Mouse (Mus musculus): ENCODE data around the gene Tbc1d2b. TPM values are rescaled to one million over a fixed set of nuclear protein-coding genes. Genes with fewer than 3 reads are reported as not detected.

The Tbc1d2b gene
- polyA plus RNA-seq, 1 experiment = 14.9 TPM

DNA sequence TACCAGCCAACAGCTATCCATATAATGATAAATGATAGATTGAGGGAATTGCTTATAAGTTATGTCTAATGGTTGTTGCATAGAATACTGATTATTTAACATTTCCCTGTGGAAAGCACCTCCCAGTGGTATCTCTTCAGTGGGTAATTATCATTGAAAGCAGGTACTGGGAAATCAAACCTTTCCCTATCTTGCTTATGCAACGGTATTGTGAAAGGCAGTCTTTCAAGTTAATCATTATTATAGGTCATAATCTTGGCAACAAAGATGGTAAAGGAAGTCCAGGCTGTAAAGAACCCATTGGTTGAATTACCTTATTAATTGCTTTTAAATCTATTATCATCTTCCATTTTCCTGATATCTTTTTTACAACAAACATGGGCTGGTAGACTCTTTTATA, 27.0 kb upstream of the Tbc1d2b start:
- no peak overlapping the region for H3K4me3 ChIP-seq (replicated peaks; ENCODE audit: insufficient read depth, low read depth, low read length)
- H3K27ac ChIP-seq (ENCODE audit: insufficient read depth, low read length) = no peak overlapping the region
- H3K4me1 ChIP-seq (ENCODE audit: control insufficient read depth, insufficient read depth, low read length) = no peaks in the 10 kb centered on the region
- WGBS = 88% methylated on average over 1 of the region's 1 CpGs
- TF ChIP-seq POLR2A (IDR thresholded peaks at IDR 0.05; ENCODE audit: borderline replicate concordance, insufficient read depth, low read length) = no peak
- TF ChIP-seq CTCF (IDR thresholded peaks at IDR 0.05; ENCODE audit: borderline replicate concordance, insufficient read depth, low read depth, low read length) = no peak
- no peaks in the 10 kb centered on the region for H3K27me3 ChIP-seq (ENCODE audit: control insufficient read depth, insufficient read depth, low read length)
- no peak for DNase-seq

DNA sequence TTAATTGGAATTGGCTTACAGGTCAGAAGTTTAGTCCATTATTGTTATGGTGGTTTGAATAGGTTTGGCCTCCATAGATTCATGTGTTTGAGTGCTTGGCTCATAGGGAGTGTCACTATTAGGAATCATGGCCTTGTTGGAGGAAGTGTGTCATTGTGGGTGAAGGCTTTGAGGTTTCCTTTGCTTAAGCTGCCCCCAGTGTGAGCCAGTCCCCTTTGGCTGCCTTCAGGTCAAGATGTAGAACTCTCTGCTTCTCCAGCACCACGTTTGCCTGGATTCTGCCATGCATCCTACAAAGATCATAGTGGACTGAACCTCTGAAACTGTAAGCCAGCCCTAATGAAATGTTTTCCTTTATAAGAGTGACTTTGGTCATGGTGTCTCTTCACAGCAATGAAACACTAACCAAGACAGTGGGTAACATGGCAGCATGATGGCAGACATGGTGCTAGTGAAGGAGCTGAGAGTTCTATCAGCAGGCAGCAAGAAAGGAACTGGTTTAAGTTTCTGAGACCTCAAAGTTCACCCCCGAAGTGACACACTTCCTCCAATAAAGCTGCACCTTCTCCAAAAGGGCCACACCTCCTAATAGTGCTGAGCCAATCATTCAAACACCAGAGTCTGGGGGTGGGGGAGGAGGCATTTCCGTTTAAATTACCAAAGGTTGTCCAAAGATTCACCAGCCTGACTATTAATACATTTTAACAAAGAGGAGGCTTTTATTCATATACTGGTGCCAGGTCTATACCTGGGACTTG, 23.2 kb upstream of the Tbc1d2b start:
- Histone ChIP-seq H3K4me1 (ENCODE audit: control insufficient read depth, insufficient read depth, low read length) (no peaks in the 10 kb centered on the region), H3K27me3 (ENCODE audit: control insufficient read depth, insufficient read depth, low read length) (no peaks in the 10 kb centered on the region), H3K4me3 (replicated peaks; ENCODE audit: insufficient read depth, low read depth, low read length) (no peak overlapping the region), H3K27ac (ENCODE audit: insufficient read depth, low read length) (no peak overlapping the region)
- DNase-seq = no peak
- TF ChIP-seq CTCF (IDR thresholded peaks at IDR 0.05; ENCODE audit: borderline replicate concordance, insufficient read depth, low read depth, low read length) = no peak
- TF ChIP-seq POLR2A (IDR thresholded peaks at IDR 0.05; ENCODE audit: borderline replicate concordance, insufficient read depth, low read length) = no peak
- WGBS = 70% methylated on average over 3 of the region's 3 CpGs

DNA sequence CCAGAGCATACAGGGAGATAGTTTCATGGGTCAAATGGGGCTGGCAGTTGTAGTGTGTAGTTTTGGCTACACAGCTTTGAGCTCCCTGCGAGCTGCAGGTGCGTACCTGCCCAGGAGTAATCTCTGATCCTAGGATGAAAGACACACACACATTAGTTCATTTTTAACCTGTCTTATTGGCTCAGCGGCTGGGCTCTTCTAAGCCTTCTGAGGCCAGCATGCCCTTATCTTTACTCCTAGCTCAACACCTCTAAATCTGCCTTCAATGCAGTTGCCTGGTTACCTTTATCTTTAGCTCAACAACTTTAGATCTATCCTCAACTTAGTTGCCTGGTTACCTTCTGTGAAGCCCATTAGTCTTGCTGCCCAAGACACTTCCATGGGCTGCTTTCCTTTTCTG, 7.8 kb upstream of the Tbc1d2b start:
- WGBS = 95% methylated on average over 3 of the region's 3 CpGs
- no peak for DNase-seq
- no peak overlapping the region for H3K27ac ChIP-seq (ENCODE audit: insufficient read depth, low read length)
- no peaks in the 10 kb centered on the region for H3K27me3 ChIP-seq (ENCODE audit: control insufficient read depth, insufficient read depth, low read length)
- no peaks in the 10 kb centered on the region for H3K4me1 ChIP-seq (ENCODE audit: control insufficient read depth, insufficient read depth, low read length)
- no peak overlapping the region for H3K4me3 ChIP-seq (replicated peaks; ENCODE audit: insufficient read depth, low read depth, low read length)
- TF ChIP-seq POLR2A (IDR thresholded peaks at IDR 0.05; ENCODE audit: borderline replicate concordance, insufficient read depth, low read length) (no peak), CTCF (IDR thresholded peaks at IDR 0.05; ENCODE audit: borderline replicate concordance, insufficient read depth, low read depth, low read length) (no peak)

DNA sequence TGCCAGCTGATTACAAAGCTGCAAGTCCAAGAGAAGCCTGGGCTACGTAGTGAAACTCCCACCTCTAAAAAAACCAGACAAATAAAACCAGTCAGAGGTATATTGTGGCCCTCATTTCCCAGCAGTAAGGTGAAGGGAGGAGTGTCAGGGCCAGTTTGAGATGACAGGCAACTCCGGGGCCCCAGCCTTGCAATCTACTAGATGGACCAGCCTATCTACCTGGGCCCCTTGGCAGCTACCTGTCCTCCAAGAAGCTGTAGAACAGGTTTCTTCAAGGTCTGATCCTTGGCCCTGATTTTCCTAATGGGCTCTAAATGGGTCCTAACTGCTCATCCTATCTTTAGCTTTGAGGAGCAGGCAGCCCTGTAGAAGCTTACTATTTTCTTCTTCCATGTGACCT, 7.3 kb upstream of the Tbc1d2b start:
- no peak for DNase-seq
- no peaks in the 10 kb centered on the region for H3K4me1 ChIP-seq (ENCODE audit: control insufficient read depth, insufficient read depth, low read length)
- no peak overlapping the region for H3K27ac ChIP-seq (ENCODE audit: insufficient read depth, low read length)
- no peak for TF ChIP-seq POLR2A (IDR thresholded peaks at IDR 0.05; ENCODE audit: borderline replicate concordance, insufficient read depth, low read length)
- no peak for TF ChIP-seq CTCF (IDR thresholded peaks at IDR 0.05; ENCODE audit: borderline replicate concordance, insufficient read depth, low read depth, low read length)
- no peak overlapping the region for H3K4me3 ChIP-seq (replicated peaks; ENCODE audit: insufficient read depth, low read depth, low read length)
- H3K27me3 ChIP-seq (ENCODE audit: control insufficient read depth, insufficient read depth, low read length) = no peaks in the 10 kb centered on the region
- 76% methylated on average over 2 of the region's 2 CpGs for WGBS

DNA sequence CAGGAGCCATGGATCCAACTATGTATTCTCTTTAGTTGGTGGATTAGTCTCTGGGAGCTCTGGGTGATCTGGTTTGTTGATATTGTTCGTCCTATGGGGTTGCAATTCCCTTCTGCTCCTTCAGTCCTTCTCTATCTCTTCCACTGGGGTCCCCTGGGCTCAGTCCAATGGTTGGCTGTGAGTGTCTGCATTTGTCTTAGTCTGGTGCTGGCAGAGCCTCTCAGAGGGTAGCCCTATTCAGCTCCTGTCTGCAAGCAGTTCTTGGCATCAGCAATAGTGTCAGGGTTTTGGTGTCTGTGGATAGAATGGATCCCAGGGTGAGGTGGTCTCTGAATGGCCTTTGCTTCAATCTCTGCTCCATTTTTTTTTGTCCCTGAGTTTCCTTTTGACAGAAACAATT, 6.2 kb upstream of the Tbc1d2b start:
- Histone ChIP-seq H3K4me3 (replicated peaks; ENCODE audit: insufficient read depth, low read depth, low read length) (no peak overlapping the region), H3K27ac (ENCODE audit: insufficient read depth, low read length) (no peak overlapping the region), H3K4me1 (ENCODE audit: control insufficient read depth, insufficient read depth, low read length) (no peaks in the 10 kb centered on the region), H3K27me3 (ENCODE audit: control insufficient read depth, insufficient read depth, low read length) (no peaks in the 10 kb centered on the region)
- no peak for DNase-seq
- TF ChIP-seq POLR2A (IDR thresholded peaks at IDR 0.05; ENCODE audit: borderline replicate concordance, insufficient read depth, low read length) (no peak), CTCF (IDR thresholded peaks at IDR 0.05; ENCODE audit: borderline replicate concordance, insufficient read depth, low read depth, low read length) (no peak)
- WGBS = 13% methylated on average over 1 of the region's 1 CpGs

DNA sequence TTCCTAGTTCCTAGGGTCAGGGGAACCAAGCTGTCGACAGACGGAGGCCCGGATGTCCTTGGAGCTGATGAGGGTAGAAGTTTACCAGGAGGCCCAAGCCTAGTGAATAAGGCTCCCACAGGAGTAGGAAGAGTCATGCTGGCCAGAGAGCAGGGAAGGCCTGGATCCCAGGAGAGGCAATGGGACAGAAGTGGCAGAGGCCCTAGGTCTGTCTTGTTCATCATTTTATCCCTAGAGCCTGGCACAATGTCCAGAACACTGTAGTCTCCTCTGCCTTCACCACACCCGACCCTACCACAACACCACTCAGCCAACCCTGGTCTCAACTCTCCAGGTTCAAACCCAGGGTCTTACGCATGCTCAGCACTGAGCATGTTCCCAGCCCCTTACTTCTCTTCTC, 5.3 kb upstream of the Tbc1d2b start:
- no peaks in the 10 kb centered on the region for H3K27me3 ChIP-seq (ENCODE audit: control insufficient read depth, insufficient read depth, low read length)
- H3K4me3 ChIP-seq (replicated peaks; ENCODE audit: insufficient read depth, low read depth, low read length) = no peak overlapping the region
- H3K4me1 ChIP-seq (ENCODE audit: control insufficient read depth, insufficient read depth, low read length) = no peaks in the 10 kb centered on the region
- TF ChIP-seq POLR2A (IDR thresholded peaks at IDR 0.05; ENCODE audit: borderline replicate concordance, insufficient read depth, low read length) (no peak), CTCF (IDR thresholded peaks at IDR 0.05; ENCODE audit: borderline replicate concordance, insufficient read depth, low read depth, low read length) (no peak)
- WGBS = 90% methylated on average over 5 of the region's 5 CpGs
- DNase-seq = no peak
- H3K27ac ChIP-seq (ENCODE audit: insufficient read depth, low read length) = no peak overlapping the region

DNA sequence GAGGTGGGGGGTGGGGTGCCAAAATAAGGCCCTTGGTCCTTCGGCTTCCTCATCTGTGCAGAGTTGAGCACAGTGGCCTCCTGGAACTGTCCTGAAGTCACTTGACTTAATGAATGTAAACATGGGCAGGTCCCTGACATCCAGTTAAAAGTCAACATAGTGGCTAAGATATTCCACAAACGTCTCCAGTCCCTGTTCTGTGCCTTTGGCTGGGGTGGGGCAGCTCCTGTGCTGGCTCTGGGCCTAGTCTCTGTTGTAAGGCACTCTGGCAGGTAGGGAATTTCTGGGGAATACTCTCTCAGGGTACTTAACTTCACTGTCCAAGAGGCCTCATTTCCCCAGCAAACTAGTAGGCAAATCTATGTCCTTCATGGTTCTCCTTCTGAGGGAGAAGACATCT, 4.9 kb upstream of the Tbc1d2b start:
- Histone ChIP-seq H3K4me3 (replicated peaks; ENCODE audit: insufficient read depth, low read depth, low read length) (no peak overlapping the region), H3K27me3 (ENCODE audit: control insufficient read depth, insufficient read depth, low read length) (no peaks in the 10 kb centered on the region), H3K4me1 (ENCODE audit: control insufficient read depth, insufficient read depth, low read length) (no peaks in the 10 kb centered on the region), H3K27ac (ENCODE audit: insufficient read depth, low read length) (no peak overlapping the region)
- 76% methylated on average over 2 of the region's 2 CpGs for WGBS
- no peak for TF ChIP-seq POLR2A (IDR thresholded peaks at IDR 0.05; ENCODE audit: borderline replicate concordance, insufficient read depth, low read length)
- no peak for TF ChIP-seq CTCF (IDR thresholded peaks at IDR 0.05; ENCODE audit: borderline replicate concordance, insufficient read depth, low read depth, low read length)
- DNase-seq = no peak

DNA sequence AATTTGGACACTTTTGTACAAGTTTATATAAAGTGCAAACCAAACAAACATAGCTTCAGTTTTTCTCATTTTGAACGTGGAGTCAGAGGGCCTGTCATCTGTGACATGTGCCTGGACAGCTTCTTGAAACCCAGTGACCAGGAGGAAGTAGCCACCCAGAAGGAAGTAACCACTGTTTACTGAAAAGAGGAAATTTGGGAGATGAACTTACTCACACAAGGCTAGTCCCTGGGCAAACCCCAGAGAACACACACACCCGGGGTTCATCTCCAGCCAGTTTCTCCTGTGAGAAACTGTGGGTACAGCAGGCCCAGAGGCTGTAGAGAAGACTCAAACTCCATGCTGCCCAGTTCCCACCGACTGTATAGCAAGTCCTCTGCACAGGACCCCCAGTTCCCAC, 3.9 kb upstream of the Tbc1d2b start:
- no peak for DNase-seq
- Histone ChIP-seq H3K4me1 (ENCODE audit: control insufficient read depth, insufficient read depth, low read length) (no peaks in the 10 kb centered on the region), H3K27ac (ENCODE audit: insufficient read depth, low read length) (no peak overlapping the region), H3K27me3 (ENCODE audit: control insufficient read depth, insufficient read depth, low read length) (no peaks in the 10 kb centered on the region), H3K4me3 (replicated peaks; ENCODE audit: insufficient read depth, low read depth, low read length) (no peak overlapping the region)
- TF ChIP-seq POLR2A (IDR thresholded peaks at IDR 0.05; ENCODE audit: borderline replicate concordance, insufficient read depth, low read length) (no peak), CTCF (IDR thresholded peaks at IDR 0.05; ENCODE audit: borderline replicate concordance, insufficient read depth, low read depth, low read length) (no peak)
- WGBS = 80% methylated on average over 3 of the region's 3 CpGs
